Mouse (Mus musculus) effector memory CD4-positive, alpha-beta T cell, adult 7 months (primary cell): ENCODE measurements around the gene Efl1. TPM values are rescaled to one million over a fixed set of nuclear protein-coding genes. Genes with fewer than 3 reads are reported as not detected.

Experiments
- polyA plus RNA-seq: library from polyadenylated mRNA; unstranded; fragments of 100-300 nt; shearing (Covaris generic); gene quantifications from one replicate; pipeline ENCODE4 v1.2.1, GENCODE M21; 2017

Efl1 gene
- 28.1 TPM for polyA plus RNA-seq

GRCm38 (mm10) chr7:82648353-82649080, at the start of gene Efl1, which contains the start of gene Saxo2:
TSS of gene Efl1 (plus strand) at chr7:82648614.
TSS of gene Saxo2 (minus strand) at chr7:82648528.

Other genes starting within 250 kb of the Efl1 start
- gene Saxo2, start 86 bp upstream of the Efl1 start, polyA plus RNA-seq = not detected
- 2.2 TPM for gene Mex3b, start 218.7 kb downstream of the Efl1 start, polyA plus RNA-seq